Mouse (Mus musculus) skeletal muscle tissue, adult 2 months (tissue): ENCODE measurements around the gene Nipsnap3b.

ENCODE experiments used
- DNase-seq: peaks from one replicate; pipeline ENCODE4 v3.0.0-alpha.2; 2012; ENCODE audit warnings: low read depth, low spot score

The Nipsnap3b gene

GRCm38 (mm10) chr4:53011732-53012361 is at the start of gene Nipsnap3b:
Nipsnap3b (plus strand) TSS chr4:53011880.
- DNase-seq, result peak; percentile 92

DNA sequence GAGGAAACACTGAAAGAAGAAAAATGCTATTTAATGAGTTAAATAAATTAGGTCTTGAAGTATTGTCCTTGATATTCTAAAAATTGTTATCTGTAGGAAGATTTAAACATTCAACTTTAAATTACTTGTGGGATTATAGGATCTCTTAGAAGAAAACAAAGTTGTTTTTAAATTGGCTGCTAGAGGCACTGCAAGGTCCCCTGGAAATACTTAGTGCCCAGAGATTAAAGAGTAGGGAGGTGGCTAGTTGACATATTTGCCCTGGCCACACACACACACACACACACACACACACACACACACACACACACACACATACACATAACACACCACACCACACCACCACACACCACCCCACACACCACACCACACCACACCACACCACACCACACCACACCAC is 47.4 kb upstream of the Nipsnap3b start, which contains the start of gene Olfr270:
Gene Olfr270 (plus strand): TSS at position 301 of the 400 bp plus-strand sequence.
- no peak for DNase-seq

DNA sequence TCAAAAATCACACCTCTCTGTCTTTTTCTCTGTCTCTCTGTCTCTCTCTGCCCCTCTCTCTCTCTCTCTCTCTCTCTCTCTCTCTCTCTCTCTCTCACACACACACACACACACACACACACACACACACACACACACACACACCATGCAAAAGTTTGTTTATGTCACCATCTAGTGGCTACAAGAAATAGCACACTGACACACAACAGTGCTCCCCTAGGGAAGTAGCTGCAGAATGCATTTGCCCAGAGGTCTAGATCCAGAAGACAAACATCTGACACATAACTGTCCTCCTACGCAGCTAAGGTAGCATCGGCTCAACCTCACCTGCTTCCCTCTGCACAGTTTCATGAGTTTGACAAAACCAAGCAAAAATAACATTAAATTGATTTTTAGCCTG is 26.5 kb upstream of the Nipsnap3b start:
- no peak for DNase-seq

- no peak for DNase-seq
Measured at GRCm38 (mm10) chr4:52986266-52986665, 25.4 kb upstream of the Nipsnap3b start.

GRCm38 (mm10) chr4:52989248-52989647 is 22.4 kb upstream of the Nipsnap3b start, which contains the start of gene Nipsnap3a:
Nipsnap3a (plus strand) TSS chr4:52989272.
- DNase-seq, result no peak

DNA sequence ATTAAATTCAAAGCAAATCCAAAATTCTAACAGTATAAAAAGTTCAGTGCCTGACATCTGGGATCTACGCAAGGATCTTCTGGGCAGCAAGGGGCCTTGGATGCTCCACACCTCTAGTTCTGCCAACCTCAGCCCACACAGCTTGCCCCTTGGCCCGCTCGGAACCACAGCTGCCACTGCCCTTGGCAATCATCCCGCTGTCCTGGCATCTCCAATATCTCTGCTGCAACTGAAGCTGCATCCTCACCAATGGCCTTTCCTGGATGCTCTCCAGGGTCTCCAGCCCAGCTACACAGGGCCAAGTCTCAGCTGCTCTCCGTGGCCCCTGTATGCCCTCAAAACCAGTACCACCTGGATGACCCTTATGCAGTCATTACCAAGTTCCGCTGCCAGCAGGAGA is 12.2 kb upstream of the Nipsnap3b start:
- peak; percentile 17 for DNase-seq

- no peak for DNase-seq
Measured at GRCm38 (mm10) chr4:53000154-53000553, 11.5 kb upstream of the Nipsnap3b start.

DNA sequence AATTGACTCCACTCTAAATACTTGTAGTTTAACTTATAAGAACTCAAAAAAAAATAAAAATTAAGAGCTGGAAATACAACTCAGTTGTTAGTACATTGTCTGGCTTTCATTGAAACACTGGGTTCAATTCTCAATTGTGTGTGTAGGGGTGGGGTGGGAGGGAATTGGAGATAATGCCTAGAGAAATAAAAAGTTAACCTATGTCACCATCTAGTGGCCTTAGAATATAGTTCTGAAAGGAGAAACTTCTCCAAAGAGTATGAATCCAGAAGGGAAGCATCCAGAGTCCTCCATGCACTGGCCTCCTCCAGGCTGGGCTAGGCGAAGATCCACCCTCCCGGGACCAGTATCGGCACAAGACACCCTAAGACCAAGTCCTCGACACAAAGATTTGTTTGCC is 2.5 kb upstream of the Nipsnap3b start:
- DNase-seq, result no peak

- no peak for DNase-seq
Measured at GRCm38 (mm10) chr4:53009871-53010270, 1.8 kb upstream of the Nipsnap3b start.

DNA sequence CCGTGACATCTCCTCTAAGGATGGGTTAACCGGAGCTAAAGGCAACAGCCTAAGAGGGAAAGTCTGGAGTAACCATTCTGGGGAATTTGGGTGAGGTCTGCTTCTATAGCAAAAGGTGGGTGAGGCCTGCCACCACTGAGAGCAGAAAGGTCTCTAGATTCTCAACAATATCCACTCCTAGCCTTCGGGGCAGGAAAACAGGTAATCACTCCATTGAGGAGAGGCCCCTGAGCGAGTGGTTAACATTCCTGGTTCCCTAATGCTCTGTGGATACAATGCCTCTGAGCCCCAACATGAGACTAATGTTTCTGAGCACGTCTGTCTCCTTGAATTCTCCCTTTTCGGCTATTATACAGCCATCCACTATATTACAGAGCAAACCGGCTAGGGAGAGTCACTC is 2.7 kb downstream of the Nipsnap3b start:
- DNase-seq, result no peak

- DNase-seq, result no peak
Measured at GRCm38 (mm10) chr4:53015024-53015423, 3.3 kb downstream of the Nipsnap3b start.

DNA sequence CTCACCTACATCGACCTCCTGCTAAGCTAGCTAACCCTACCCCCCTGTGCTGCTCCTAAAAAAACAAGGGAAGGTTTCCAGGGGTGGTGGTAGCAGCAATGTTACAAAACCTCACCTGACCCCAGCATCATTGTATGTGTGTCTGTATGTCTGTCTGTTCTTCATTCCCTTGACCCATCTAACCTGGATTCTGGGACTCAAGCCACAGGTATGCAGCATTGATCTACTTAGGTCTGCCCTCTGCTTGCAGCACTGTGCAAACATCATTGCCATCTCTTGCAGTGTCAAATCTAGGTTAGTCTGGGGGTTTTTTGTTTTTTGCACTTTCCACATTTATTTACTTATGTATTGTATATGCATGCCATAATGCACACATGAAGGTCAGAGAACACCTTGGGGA is 6.7 kb downstream of the Nipsnap3b start:
- no peak for DNase-seq

DNA sequence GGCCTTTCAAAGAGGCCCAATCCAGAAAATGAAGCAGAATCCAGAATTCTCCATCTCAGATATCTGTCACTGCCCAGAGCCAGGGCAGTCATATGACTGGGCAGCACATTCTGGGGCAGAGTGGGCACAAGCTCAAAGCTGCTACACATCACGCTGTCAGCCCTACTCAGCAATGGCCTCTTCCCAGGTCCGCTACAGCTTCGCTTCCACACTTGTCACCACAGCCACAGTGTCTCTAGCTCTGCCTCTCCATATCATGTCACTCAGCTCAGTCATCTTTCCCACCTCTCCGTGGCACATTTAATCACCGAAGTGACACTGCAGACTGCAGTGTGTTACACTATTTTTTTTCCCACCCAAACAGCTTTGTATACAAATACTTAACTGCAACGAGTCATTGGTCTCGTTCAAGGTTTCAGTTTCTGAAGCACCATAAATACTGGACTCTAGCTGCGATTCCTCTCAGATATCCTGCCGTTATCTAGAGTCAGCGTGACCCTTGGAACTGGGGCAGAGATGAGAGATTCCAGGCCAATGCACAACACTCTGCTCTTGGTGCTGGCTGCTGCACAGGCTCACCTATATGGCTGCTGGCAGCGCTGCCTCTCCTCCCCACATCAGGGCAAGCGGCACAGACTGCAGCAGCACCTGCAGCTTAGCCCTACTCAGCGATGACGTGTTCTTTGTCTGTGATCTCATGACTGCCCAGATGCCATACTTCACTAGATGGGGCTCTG is 11.7 kb downstream of the Nipsnap3b start:
- no peak for DNase-seq

- no peak for DNase-seq
Measured at GRCm38 (mm10) chr4:53024397-53024796, 12.7 kb downstream of the Nipsnap3b start.

- DNase-seq, result no peak
Measured at GRCm38 (mm10) chr4:53027811-53028210, 16.1 kb downstream of the Nipsnap3b start.

DNA sequence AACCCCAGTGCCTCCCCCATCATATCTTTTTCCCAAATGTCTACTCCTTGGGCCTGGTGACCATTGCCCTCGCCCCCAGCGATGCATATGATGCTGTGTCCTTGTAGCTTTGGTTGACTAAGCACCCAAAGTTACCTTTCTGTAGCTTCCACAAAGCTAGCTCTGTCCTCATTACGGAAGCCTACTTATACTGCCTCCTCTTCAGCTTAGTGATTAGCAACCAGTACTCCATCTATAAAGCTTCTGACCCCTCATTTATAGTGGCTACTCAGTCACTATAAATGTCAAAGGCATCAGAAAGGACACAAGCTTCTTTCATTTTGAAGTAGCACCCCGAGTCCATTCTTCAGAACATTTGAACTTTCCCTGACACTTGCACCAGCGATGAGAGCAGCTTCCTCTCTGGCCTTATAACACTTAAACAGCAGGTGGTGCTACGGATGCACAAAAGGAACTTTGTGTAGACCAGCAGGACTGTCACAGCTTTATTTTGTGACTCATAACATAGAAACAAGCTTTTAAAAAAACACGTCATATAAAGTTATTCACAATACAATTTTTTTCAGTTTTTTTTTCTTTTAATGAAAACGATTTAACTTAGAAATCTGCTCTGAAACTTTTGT is 18.8 kb downstream of the Nipsnap3b start:
- DNase-seq, result no peak

DNA sequence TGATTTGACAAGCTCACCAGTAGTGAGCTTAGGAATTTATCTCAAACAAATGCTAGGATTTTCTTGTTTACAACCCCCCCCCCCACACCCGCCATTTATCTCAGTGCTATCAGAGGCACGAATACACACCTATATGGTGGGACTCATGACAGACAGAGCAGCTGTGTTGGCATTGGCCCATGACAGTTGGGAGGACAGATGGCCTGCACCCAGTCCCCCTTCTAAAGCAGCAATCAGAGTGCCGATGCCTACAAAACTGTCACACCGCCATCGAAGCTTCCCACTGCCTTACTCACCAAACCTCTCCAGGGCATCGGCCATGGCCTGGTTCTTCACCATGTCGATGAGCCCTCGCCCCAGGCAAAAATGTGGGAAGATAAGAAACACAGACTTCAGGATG is 32.1 kb downstream of the Nipsnap3b start:
- no peak for DNase-seq

DNA sequence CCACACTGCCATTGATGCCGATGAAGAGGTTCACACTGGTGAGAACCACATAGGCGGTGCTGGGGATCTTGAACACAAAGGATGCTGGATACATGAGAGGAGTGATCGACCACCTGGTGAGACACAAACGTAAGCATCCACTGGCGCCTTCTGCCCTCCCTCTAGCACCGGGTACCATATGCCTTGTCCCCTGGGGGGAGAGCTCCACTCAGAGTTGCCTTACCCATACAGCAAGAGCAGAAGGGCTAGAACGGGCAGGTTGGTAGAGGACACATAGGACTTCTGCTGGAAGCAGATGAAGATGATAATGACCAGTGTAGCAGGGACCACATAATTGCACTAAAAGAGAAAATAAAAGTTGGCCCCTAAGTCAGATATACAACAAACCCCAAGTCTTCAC is 34.1 kb downstream of the Nipsnap3b start:
- DNase-seq, result no peak

- no peak for DNase-seq
Measured at GRCm38 (mm10) chr4:53046238-53047022, 34.8 kb downstream of the Nipsnap3b start.

DNA sequence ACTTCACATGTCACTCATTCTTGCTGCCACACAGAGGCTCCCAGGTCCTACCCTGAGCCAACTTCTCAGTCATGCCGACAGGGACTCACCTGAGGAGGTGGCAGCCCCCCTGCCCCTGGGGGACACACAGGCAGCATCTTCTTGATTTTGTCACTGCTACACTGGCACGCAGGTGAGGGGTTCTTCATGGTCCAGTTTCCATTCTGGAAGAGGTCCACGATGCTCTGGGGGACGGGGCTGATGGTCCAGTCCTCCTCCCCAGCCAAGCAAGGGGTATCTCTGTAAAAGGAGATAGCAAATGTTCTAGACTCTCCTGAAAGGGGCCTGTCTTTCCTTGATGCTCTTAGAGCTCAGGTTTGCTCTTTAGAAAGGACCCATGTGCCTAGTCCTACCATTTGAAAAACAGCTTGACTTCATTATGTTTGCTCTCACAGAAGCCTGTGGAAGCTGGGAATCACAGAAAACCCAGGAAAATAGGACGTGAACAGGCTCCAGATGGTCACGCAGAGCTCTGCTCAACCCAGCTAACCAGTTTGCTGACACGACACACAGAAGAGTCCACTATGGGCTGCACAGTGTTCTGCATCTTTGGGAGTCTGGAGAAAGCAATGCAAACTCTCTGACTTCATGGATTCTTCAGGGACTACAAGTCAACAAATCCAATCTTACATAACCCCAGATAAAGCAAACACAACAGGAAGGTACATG is 50.8 kb downstream of the Nipsnap3b start:
- no peak for DNase-seq
